Mouse (Mus musculus): ENCODE measurements at regions not wholly inside any gene's neighbourhood (a gene's known extent, or its start where the extent isn't known, plus 50 kb on each side); places are given as distances from the start of the nearest gene placed in this dataset.

DNA sequence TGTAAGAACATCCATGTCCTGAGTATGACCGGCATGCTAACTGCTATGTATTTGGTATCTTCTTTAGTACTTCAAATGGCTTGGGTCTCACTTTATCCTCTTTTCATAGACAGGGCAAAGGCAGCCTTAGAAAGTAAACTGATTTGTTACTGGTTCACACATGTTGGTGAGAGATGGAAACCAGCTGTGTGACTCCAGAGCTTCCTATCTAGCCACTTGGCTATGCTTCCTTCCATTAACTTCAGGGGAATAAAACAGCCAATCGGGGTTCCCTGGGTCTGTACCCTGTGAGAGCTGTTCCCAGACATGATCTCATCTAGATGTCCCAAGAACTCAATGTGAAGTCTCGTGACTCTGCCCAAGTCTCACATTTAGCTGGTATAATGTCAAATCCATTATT lies 203.5 kb downstream of the Rps15a start:
- TF ChIP-seq CTCF (IDR thresholded peaks at IDR 0.05; ENCODE audit: low read depth, low read length) (no peak), POLR2A (IDR thresholded peaks at IDR 0.05; ENCODE audit: extremely low read depth, insufficient read depth, low read length) (no peak)
